Mouse (Mus musculus) retina, adult 2 months (tissue): ENCODE results near the gene Adam12.

Experiments
- DNase-seq: peaks from one replicate; pipeline ENCODE4 v3.0.0-alpha.2; 2012; ENCODE audit warnings: low read depth, low spot score

Gene Adam12

GRCm38 (mm10) chr7:134150305-134150704, 81.6 kb downstream of the Adam12 start:
- no peak for DNase-seq

- DNase-seq: no peak
Observed at GRCm38 (mm10) chr7:134149351-134149750, 82.6 kb downstream of the Adam12 start.

- no peak for DNase-seq
Observed at GRCm38 (mm10) chr7:134147561-134147960, 84.4 kb downstream of the Adam12 start.

- no peak for DNase-seq
Observed at GRCm38 (mm10) chr7:134146821-134147220, 85.1 kb downstream of the Adam12 start.

- no peak for DNase-seq
Observed at GRCm38 (mm10) chr7:134144111-134144510, 87.8 kb downstream of the Adam12 start.

- no peak for DNase-seq
Observed at GRCm38 (mm10) chr7:134139291-134139949, 92.5 kb downstream of the Adam12 start.

- DNase-seq: peak; percentile 6
Observed at GRCm38 (mm10) chr7:134132323-134132722, 99.6 kb downstream of the Adam12 start.

- no peak for DNase-seq
Observed at GRCm38 (mm10) chr7:134128087-134128522, 103.8 kb downstream of the Adam12 start.

GRCm38 (mm10) chr7:134121397-134121796, 110.5 kb downstream of the Adam12 start:
- no peak for DNase-seq

- DNase-seq: no peak
Observed at GRCm38 (mm10) chr7:134115438-134115837, 116.5 kb downstream of the Adam12 start.

- no peak for DNase-seq
Observed at GRCm38 (mm10) chr7:134114311-134115188, 117.4 kb downstream of the Adam12 start.

GRCm38 (mm10) chr7:134113829-134114228, 118.1 kb downstream of the Adam12 start:
- no peak for DNase-seq

GRCm38 (mm10) chr7:134110116-134110515, 121.8 kb downstream of the Adam12 start:
- DNase-seq: no peak

GRCm38 (mm10) chr7:134107849-134108248, 124.1 kb downstream of the Adam12 start:
- DNase-seq: no peak

- no peak for DNase-seq
Observed at GRCm38 (mm10) chr7:134099010-134099409, 132.9 kb downstream of the Adam12 start.

- DNase-seq: no peak
Observed at GRCm38 (mm10) chr7:134097861-134098260, 134.1 kb downstream of the Adam12 start.

- DNase-seq: no peak
Observed at GRCm38 (mm10) chr7:134093871-134094270, 138.1 kb downstream of the Adam12 start.

GRCm38 (mm10) chr7:134090764-134091163, 141.2 kb downstream of the Adam12 start:
- no peak for DNase-seq

GRCm38 (mm10) chr7:134090256-134090655, 141.7 kb downstream of the Adam12 start:
- no peak for DNase-seq

GRCm38 (mm10) chr7:134088548-134089347, 143.2 kb downstream of the Adam12 start:
- no peak for DNase-seq

- no peak for DNase-seq
Observed at GRCm38 (mm10) chr7:134085396-134085795, 146.6 kb downstream of the Adam12 start.

- no peak for DNase-seq
Observed at GRCm38 (mm10) chr7:134084926-134085325, 147.0 kb downstream of the Adam12 start.
